Mouse (Mus musculus) urinary bladder, postnatal 0 days (tissue): ENCODE data around the gene Rfwd3. TPM values are rescaled to one million over a fixed set of nuclear protein-coding genes. Genes with fewer than 3 reads are reported as not detected.

Experiments
- polyA plus RNA-seq: library from polyadenylated mRNA; unstranded; fragments of >200 nt; fragmentation: Nextera tagmentation; extraction: Ambion mirVana; gene quantifications from 2 replicates; pipeline ENCODE4 v1.2.1, GENCODE M21; 2015

Rfwd3 gene
- polyA plus RNA-seq = 12.3 and 14.0 TPM in 2 replicates

DNA sequence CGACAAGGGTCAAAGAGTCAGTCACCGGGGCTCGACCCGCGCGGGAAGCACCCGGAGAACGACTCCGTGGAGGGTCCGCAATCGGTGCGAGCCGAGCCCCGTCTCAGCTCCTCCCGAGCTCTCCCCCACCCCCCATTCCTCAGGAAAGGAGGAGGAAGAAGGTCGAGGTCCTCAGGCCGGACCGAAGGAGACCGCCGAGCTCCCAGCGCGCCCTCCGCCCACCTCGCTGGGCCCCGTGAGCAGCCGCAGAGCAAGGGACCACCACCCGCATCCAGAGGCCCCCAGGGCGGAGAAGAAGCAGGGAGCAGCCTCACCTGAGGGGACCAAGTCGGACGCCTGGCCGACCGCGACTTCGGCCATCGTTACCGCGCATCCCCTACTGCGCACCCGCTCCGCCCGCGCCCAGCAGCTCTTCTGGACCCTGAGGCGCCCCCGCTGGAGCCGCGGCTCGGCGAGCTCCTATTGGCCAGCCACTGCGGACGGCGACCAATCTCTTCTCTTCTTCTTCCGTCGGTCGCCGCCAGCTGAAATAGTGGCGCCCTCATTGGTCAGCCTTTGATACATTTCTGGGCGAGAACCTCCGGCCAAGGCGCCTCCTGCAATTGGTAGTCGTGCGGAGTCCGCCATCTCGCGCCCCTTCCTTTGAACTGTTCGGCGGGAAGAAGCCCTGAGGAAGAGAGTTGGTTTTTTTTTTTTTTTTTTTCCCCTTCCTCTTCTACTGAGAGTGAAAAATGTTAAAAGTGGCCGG, at the start of gene Rfwd3:
Rfwd3 (minus strand) TSS at position 402 of the 748 bp plus-strand sequence.

DNA sequence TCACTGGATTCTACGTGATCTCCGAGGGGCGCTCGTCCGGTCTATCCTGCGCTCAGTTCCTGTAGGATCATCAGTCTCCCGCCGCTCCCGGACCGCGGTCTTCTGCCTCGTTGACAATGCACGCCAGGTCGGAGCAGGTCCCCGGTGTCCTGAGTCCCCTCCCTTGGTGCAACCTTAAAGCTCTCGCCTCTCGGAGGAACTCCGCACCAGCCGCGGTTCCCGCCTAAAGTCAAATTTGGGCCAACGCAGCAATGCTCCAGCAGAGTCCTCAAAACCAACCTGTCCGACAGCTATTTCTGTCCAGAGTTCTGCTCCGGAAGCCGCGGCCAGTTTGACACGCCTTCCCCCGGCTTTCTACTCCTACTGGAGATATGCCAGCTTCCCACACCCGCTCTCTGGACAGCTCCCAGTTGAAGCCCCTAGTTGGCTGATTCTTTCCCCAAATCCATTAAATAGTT, 37.9 kb upstream of the Rfwd3 start, which contains the start of gene Mlkl:
Mlkl (minus strand) TSS at position 288 of the 458 bp plus-strand sequence.

DNA sequence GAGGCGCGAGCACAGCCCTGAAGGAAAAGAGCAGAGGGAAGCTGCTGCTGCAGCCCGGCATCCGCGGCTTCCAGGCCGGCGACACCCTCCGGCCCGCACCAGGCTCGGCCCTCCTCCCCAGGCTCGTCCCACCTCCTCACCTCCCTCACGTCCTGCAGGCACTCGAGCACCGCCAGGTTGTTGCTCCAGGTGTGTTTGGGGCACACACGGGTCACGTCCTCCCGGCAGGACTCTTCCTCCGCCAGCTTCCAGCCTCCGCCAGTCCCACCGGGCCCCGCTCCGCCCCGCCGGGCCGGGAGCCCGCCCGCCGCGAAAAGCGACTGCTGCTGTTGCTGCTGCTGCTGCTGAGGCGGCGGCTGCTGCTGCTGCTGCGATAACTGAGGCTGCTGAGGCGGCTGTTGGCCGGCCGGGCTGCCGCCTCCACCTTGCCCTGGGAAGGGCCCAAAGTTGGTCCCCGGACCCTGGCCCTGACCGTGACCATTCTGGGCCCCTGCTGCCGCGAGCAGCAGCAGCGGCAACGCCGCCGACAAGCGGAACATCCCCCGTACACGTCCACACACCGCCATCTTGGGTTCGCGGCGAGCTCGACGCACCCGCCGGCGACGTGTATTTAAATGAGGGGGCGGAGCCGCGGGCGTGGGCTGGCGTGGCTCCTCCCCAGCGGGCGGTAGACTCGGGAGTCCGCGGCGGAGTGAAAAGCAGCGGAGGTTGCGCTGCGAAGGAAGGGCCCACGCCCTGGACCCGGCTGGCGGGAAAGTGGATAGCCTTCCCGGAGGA, 41.2 kb downstream of the Rfwd3 start, which contains the start of gene Glg1:
Glg1 (minus strand) TSS at position 586 of the 777 bp plus-strand sequence.

Other genes with a start within 250 kb of the Rfwd3 start
- 1.2 TPM in 1 of 2 replicates, not detected in the other for gene Exosc6, start 243.9 kb downstream of the Rfwd3 start, polyA plus RNA-seq
- gene Clec18a, start 207.8 kb downstream of the Rfwd3 start, polyA plus RNA-seq = not detected in 2 replicates
- 7.3 and 8.9 TPM in 2 replicates for gene Pdpr, start 205.6 kb downstream of the Rfwd3 start, polyA plus RNA-seq
- 32.6 and 35.8 TPM in 2 replicates for gene Glg1, start 41.0 kb downstream of the Rfwd3 start, polyA plus RNA-seq
- 10.0 and 11.1 TPM in 2 replicates for gene Mlkl, start 38.0 kb upstream of the Rfwd3 start, polyA plus RNA-seq
- 18.1 and 21.5 TPM in 2 replicates for gene Fa2h, start 93.6 kb upstream of the Rfwd3 start, polyA plus RNA-seq
- gene Wdr59, start 221.9 kb upstream of the Rfwd3 start, polyA plus RNA-seq = 2.2 and 2.5 TPM in 2 replicates
- gene Znrf1, start 235.9 kb upstream of the Rfwd3 start, polyA plus RNA-seq = 28.9 and 30.0 TPM in 2 replicates